Mouse (Mus musculus) limb, embryonic 12.5 days (tissue): ENCODE measurements at regions not wholly inside any gene's neighbourhood (a gene's known extent, or its start where the extent isn't known, plus 50 kb on each side); places are given as distances from the start of the nearest gene placed in this dataset.

ENCODE experiments used
- ATAC-seq: fragments of 200-750 bp; cut with Nextera tagmentation; 2 replicates; pipeline ENCODE4 v1.8.0; 2017; ENCODE audit warnings: low read depth, moderate TSS enrichment; ENCODE audit not compliant: insufficient number of reproducible peaks, insufficient read depth, low FRiP score, low TSS enrichment
- H3K27ac ChIP-seq: fragments of 300-500 bp; sonication (generic); 2 replicates; pipeline ENCODE4 v1.5.1; 2016; ENCODE audit warnings: mild to moderate bottlenecking, moderate library complexity
- H3K27me3 ChIP-seq: fragments of 300-500 bp; sonication (generic); 2 replicates; pipeline ENCODE4 v1.6.1; 2016; ENCODE audit warnings: mild to moderate bottlenecking, moderate library complexity
- H3K36me3 ChIP-seq: fragments of 300-500 bp; sonication (generic); 2 replicates; pipeline ENCODE4 v1.6.1; 2016; ENCODE audit warnings: mild to moderate bottlenecking, moderate library complexity
- H3K4me1 ChIP-seq: fragments of 300-500 bp; sonication (generic); replicated peaks from 2 replicates; pipeline ENCODE4 v1.6.1; 2016
- H3K4me2 ChIP-seq: fragments of 300-500 bp; sonication (generic); 2 replicates; pipeline ENCODE4 v1.6.1; 2016; ENCODE audit warnings: mild to moderate bottlenecking, moderate library complexity
- H3K4me3 ChIP-seq: fragments of 300-500 bp; sonication (generic); replicated peaks from 2 replicates; pipeline ENCODE4 v1.5.1; 2016; ENCODE audit warnings: mild to moderate bottlenecking
- H3K9ac ChIP-seq: fragments of 300-500 bp; sonication (generic); replicated peaks from 2 replicates; pipeline ENCODE4 v1.6.1; 2016; ENCODE audit warnings: mild to moderate bottlenecking, moderate library complexity
- H3K9me3 ChIP-seq: fragments of 300-500 bp; sonication (generic); 2 replicates; pipeline ENCODE4 v1.6.1; 2016; ENCODE audit warnings: mild to moderate bottlenecking, moderate library complexity
- WGBS: fragments of 180-500 bp; shearing (Covaris S2); methylation state at CpG from one replicate; pipeline ENCODE4 v1.1.7; 2016; 5-methylcytosine and 5-hydroxymethylcytosine counted together

- Histone ChIP-seq H3K27me3 (no peaks in the 10 kb centered on the region), H3K36me3 (no peaks in the 10 kb centered on the region), H3K9ac (no peak overlapping the region), H3K27ac (no peak overlapping the region), H3K4me3 (no peak overlapping the region), H3K4me2 (no peak overlapping the region), H3K9me3 (no peaks in the 10 kb centered on the region), H3K4me1 (no peaks in the 10 kb centered on the region)
- ATAC-seq: no peak
Measured at GRCm38 (mm10) chr7:58557535-58557934, 98.4 kb upstream of the Atp10a start.

GRCm38 (mm10) chr7:58568807-58569206 is 87.2 kb upstream of the Atp10a start:
- Histone ChIP-seq H3K9me3 (no peaks in the 10 kb centered on the region), H3K9ac (no peak overlapping the region), H3K27me3 (no peaks in the 10 kb centered on the region), H3K4me3 (no peak overlapping the region), H3K36me3 (no peaks in the 10 kb centered on the region), H3K4me1 (no peaks in the 10 kb centered on the region), H3K27ac (no peak overlapping the region), H3K4me2 (no peak overlapping the region)
- WGBS: 56% methylated on average over 2 of the region's 2 CpGs
- no peak for ATAC-seq

GRCm38 (mm10) chr7:58584241-58584820 is 71.6 kb upstream of the Atp10a start:
- H3K4me3 ChIP-seq: no peak overlapping the region
- 0 out of 2 replicates have a peak, but pooled peaks have one; percentile 37 for ATAC-seq
- H3K9ac ChIP-seq: no peak overlapping the region
- no peak overlapping the region for H3K27ac ChIP-seq
- no peak overlapping the region for H3K4me2 ChIP-seq
- H3K27me3 ChIP-seq: no peaks in the 10 kb centered on the region
- no peaks in the 10 kb centered on the region for H3K36me3 ChIP-seq
- WGBS: 35% methylated on average over 4 of the region's 4 CpGs
- H3K9me3 ChIP-seq: no peaks in the 10 kb centered on the region
- H3K4me1 ChIP-seq: no peaks in the 10 kb centered on the region

- no peak overlapping the region for H3K27ac ChIP-seq
- no peak overlapping the region for H3K4me3 ChIP-seq
- no peak overlapping the region for H3K4me2 ChIP-seq
- no peaks in the 10 kb centered on the region for H3K9me3 ChIP-seq
- 75% methylated on average over 3 of the region's 3 CpGs for WGBS
- H3K36me3 ChIP-seq: no peaks in the 10 kb centered on the region
- H3K9ac ChIP-seq: no peak overlapping the region
- H3K4me1 ChIP-seq: no peaks in the 10 kb centered on the region
- H3K27me3 ChIP-seq: no peaks in the 10 kb centered on the region
- no peak for ATAC-seq
Measured at GRCm38 (mm10) chr7:58585626-58586256, 70.2 kb upstream of the Atp10a start.

DNA sequence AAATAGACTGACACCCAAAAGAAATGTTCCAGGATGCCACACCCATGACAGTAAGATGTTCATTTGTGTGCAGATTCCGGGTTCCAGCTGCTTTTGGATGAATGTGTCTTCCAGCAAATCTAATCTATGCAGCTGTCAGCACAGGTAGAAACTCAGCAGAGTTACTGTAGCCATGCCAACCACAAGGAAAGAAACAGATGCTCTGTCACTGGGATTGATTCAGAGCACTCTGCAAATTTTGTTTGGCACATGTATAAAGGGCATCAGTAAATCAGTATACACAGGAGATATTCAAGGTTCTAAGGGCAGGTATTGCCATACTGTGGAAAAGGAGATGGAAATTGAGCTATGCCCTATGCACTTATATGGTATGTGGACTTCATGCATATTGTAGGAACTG is 60.0 kb upstream of the Atp10a start:
- Histone ChIP-seq H3K27ac (no peak overlapping the region), H3K27me3 (no peaks in the 10 kb centered on the region), H3K9me3 (no peaks in the 10 kb centered on the region), H3K4me2 (no peak overlapping the region), H3K9ac (no peak overlapping the region), H3K36me3 (no peaks in the 10 kb centered on the region), H3K4me3 (no peak overlapping the region), H3K4me1 (no peaks in the 10 kb centered on the region)
- no peak for ATAC-seq
- 65% methylated on average over 1 of the region's 1 CpGs for WGBS
